Mouse (Mus musculus) kidney, adult 2 months (tissue): Measurements from ENCODE around the gene Fgf2.

Experiments
- CTCF ChIP-seq: fragments of 200-500 bp; conservative IDR thresholded peaks from 2 replicates; pipeline ENCODE4 v1.5.1; 2011; ENCODE audit warnings: low read depth, mild to moderate bottlenecking, control low read depth, low read length, moderate library complexity, mixed read lengths; ENCODE audit not compliant: insufficient read depth, insufficient read length
- POLR2A ChIP-seq: fragments of 200-500 bp; IDR thresholded peaks from one replicate; pipeline ENCODE4 v1.6.1; 2011; ENCODE audit warnings: low read depth, low read length, control low read depth

DNA sequence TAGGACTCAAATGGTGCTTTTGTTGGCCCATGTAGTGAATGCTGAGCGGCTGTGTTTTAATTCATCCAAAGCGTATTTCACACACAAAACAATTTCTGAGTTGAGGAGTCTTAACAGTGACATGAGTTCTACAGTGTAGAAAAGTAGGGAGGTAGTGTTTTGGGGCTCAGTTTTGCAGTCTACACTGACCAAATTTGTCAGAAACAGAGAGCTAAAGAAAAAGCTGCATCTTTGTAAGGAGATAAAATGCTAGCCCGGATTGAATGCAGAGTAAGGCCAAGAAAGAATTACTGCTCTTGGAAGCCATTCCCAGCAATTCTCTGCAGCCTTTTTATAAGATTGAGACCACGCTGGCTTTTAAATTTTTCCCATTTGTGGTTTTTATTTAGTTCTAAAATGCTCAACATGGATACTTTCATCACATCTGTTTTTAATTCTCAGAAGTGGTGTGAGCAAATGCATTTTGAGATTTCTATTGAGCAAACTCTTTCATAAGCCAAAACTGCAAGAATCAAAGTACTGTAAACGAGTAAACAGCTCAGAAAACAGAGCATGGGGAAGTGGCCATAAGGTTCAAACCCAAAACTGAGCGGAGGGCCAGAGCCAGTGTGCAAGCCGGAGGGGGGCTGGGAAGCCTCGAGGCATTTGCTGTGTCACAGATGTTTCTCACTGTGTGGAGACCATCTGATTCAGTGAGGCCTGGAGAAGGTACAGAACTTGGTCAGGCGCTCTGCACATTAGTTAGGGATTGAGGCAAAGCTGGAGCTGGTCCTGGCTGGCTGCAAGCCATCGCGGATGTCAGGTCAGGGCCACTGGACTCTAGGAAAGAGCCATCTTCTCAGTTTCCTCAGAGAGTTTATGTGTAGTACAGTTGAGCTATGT, 53.8 kb downstream of the Fgf2 start:
- TF ChIP-seq CTCF (no peak), POLR2A (no peak)
